Mouse (Mus musculus) left cerebral cortex, postnatal 4 days (tissue): ENCODE data around the gene Brwd1. TPM values are rescaled to one million over a fixed set of nuclear protein-coding genes. Genes with fewer than 3 reads are reported as not detected.
"Not testable (repeated sequence)": the region's sequence is repeated elsewhere in the genome, so short reads cannot be mapped to it uniquely, and the experiment has no call there.

Experiments
- DNase-seq: peaks from one replicate; pipeline ENCODE4 v3.0.0-alpha.2; 2022
- intact Hi-C: fragments of 180-260 bp; cut with DNase I; formaldehyde crosslinking; loops from one replicate; pipeline ENCODE4 v1.15.1; 2025
- total RNA-seq, 2 experiments: library from RNA; stranded (reverse); gene quantifications; 2 replicates each; pipeline ENCODE4 v1.2.3; 2021

Gene Brwd1
- total RNA-seq, 2 experiments from 2014 or later: 131 to 135 TPM

DNA sequence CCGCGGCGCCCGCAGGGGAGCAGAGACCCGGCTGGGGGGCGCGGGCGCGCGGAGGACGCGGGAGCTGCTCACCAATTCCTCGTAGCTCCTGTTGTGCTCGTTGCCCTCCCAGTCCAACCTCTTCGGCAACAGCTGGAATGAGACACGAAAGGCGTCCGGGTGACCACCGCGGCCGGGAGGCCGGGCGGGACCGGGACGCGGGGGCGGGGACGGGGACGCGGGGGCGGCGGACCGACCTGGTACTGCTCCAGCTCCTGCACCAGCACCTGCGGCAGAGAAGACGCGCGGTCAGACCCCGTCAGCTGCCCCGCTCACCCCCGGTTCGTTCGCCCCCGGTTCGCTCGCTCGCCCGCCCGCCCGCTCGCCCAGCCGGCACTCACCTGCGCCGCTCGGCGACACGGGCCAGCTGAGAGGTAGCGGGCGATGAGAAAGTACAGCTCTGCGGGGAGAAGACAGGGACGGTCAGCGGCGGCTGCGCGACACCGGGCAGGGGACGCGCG, 534 bp downstream of the Brwd1 start:
- intact Hi-C loops: no loop called here
- DNase-seq: peak; percentile 59

GRCm38 (mm10) chr16:96081331-96081730, 995 bp downstream of the Brwd1 start:
- DNase-seq: peak; percentile 83
- intact Hi-C loops: no loop called here

DNA sequence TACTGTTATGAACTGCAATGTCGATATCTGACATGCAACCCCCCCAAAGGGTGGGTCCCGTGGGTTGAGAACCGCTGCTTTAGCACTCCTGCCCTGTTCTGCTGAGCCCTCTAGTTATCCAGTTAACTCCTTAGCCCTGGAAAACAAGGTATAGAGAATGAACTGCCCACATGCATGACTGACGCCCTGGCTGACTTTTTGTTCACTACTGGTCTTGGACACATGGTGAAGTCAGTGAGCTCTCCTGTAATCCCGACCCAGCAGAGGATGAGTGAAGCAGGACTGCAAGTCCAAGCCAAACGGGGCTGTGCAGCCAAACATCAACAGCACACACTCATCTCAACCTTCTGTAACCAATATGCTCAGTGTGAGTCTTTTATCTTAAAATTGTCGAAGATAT, 1.8 kb downstream of the Brwd1 start:
- DNase-seq: no peak
- intact Hi-C loops: no loop called here

- no peak for DNase-seq
- intact Hi-C loops: no loop called here
These were observed 14.0 kb downstream of the Brwd1 start for GRCm38 (mm10) chr16:96068364-96068763.

DNA sequence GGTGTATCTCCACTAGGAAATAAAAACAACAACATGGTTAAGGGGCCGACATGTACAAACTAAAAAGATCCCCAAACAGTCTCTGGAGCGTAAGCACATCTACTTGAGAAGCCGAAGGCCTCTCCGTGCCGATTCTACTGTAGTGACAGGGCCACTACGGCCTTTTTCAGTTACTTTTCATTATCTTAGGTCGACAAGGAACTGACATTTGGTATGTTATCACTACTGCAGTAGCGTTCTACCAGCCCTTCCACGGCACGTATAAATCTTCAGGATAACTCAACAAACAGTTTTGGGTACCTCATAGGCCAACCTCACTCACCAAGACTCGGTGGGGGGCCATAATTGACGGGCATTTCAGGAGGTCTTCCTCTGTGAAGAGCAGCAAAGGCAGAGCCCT, 16.2 kb downstream of the Brwd1 start:
- intact Hi-C loops: no loop called here
- no peak for DNase-seq

DNA sequence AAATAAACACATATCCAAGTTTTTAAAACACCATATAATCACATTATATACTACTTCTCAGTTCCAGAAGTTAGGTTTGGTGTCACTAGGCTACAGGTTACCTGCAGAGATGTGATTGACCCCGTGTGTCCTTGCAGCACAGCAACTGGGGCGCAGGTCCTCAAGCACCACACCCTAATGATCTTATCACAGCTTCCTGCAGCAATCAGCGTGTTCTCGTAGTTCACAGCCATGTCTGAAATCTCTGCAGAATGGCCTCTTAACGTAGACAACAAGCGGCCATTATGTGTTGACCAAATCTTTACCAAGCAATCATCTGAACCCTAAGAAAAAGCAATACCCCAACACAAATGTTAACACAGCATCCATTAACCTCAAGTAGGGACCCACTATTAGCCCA, 17.7 kb downstream of the Brwd1 start:
- intact Hi-C loops: loop anchor here (5.0 kb wide), 1 partner anchor 47 kb away; no protein-coding TSS in a partner anchor
- no peak for DNase-seq

DNA sequence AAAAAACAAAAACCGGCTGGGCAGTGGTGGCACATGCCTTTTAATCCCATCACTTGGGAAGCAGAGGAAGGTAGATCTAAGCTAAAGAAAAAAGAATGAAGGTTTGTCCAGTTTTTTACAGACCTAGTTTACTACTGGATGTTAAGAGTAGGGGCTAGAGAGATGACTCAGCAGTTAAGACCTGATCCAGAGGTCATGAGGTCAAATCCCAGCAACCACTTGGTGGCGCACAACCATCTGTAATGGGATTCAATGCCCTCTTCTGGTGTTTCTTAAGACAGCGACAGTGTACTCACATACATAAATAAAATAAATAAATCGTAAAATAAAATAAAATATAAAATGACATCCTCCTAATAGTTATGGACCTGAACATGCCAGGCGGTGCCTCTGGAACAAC, 38.2 kb downstream of the Brwd1 start:
- intact Hi-C loops: no loop called here
- DNase-seq: peak; percentile 16

GRCm38 (mm10) chr16:96040691-96041090, 41.6 kb downstream of the Brwd1 start:
- intact Hi-C loops: no loop called here

GRCm38 (mm10) chr16:96039538-96039937, 42.8 kb downstream of the Brwd1 start:
- intact Hi-C loops: no loop called here
- no peak for DNase-seq

More at GRCm38 (mm10) chr16:96040691-96041090, 41.6 kb downstream of the Brwd1 start:
- no peak for DNase-seq

- DNase-seq: no peak
- intact Hi-C loops: no loop called here
These were observed 47.9 kb downstream of the Brwd1 start for GRCm38 (mm10) chr16:96034473-96034872.

GRCm38 (mm10) chr16:96032368-96033043, 49.8 kb downstream of the Brwd1 start:
- DNase-seq: no peak
- intact Hi-C loops: no loop called here

DNA sequence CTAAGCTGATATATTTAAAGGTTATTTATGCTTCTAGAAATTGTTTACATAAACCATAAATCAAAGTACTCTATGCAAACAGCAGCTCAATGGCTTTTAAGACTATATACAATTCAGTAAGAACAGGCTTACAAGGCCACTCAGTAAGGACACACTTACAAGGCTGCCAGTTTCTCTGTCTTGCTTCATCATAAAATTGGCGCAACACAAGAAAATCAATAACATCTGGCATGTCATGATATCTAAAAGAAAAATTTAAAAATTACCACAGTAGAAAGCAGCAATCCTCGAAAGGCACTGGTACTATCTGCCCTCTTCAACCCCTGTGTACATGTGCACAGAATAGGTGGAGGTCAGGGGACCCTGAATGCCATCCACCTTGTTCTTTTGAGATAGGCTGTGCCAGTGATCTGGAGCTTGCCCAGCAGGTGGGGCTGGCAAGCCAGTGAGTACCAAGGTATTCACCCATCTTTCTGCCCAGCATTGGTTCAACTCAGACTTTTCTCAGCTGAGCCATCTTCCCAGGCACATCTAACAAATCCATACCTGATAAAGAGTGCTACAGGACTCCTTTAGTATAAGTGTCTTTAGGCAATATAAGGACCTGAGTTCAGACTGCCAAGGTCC, 51.7 kb downstream of the Brwd1 start:
- intact Hi-C loops: no loop called here
- peak; percentile 4 for DNase-seq

DNA sequence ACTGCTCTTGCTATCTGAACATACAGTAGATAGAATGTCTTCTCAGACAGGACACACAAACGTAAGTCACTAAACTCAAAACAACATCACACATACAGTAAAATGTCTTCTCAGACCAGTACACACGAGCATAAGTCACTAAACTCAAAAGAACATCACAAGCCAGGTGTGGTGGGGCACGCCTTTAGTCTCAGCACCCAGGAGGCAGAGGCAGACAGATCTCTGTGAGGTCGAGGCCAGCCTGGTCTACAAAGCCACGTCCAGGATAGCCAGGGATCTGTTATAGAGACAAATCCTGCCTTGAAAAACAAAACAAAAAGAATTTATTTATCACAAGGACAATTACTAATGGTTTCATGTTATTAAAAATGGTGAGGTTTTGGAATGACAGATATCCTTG, 56.1 kb downstream of the Brwd1 start:
- intact Hi-C loops: no loop called here
- no peak for DNase-seq

- DNase-seq: no peak
- intact Hi-C loops: no loop called here
These were observed 57.1 kb downstream of the Brwd1 start for GRCm38 (mm10) chr16:96025244-96025643.

- no peak for DNase-seq
- intact Hi-C loops: no loop called here
These were observed 61.3 kb downstream of the Brwd1 start for GRCm38 (mm10) chr16:96021045-96021444.

DNA sequence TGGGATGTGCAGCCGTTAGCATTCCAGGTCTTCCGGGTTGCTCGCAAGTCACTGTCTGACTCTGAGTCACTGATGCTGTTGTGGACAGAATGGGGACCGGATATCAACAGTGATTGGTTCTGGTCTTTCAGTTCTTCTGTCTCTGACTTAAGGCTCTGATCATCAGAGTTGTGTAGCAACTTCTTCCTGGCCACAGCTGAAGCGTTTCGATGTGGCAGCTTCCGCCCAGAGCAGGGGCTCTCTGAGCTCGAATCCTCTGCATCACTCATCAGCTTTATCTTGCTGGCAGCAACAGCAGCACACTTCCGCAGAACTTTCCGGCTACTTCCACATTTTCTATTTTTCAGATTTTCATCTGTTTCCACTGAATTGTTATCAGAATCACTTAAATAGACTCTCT, 73.2 kb downstream of the Brwd1 start:
- not testable (repeated sequence) for DNase-seq
- intact Hi-C loops: loop anchor here (10.0 kb wide), 2 partner anchors 336 to 1574 kb away; no protein-coding TSS in a partner anchor

DNA sequence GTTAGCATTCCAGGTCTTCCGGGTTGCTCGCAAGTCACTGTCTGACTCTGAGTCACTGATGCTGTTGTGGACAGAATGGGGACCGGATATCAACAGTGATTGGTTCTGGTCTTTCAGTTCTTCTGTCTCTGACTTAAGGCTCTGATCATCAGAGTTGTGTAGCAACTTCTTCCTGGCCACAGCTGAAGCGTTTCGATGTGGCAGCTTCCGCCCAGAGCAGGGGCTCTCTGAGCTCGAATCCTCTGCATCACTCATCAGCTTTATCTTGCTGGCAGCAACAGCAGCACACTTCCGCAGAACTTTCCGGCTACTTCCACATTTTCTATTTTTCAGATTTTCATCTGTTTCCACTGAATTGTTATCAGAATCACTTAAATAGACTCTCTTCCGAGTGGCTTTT, 78.0 kb downstream of the Brwd1 start:
- not testable (repeated sequence) for DNase-seq
- intact Hi-C loops: loop anchor here (10.0 kb wide), 2 partner anchors 341 to 1569 kb away; no protein-coding TSS in a partner anchor

GRCm38 (mm10) chr16:95999291-95999690, 83.0 kb downstream of the Brwd1 start:
- DNase-seq: no peak
- intact Hi-C loops: no loop called here

DNA sequence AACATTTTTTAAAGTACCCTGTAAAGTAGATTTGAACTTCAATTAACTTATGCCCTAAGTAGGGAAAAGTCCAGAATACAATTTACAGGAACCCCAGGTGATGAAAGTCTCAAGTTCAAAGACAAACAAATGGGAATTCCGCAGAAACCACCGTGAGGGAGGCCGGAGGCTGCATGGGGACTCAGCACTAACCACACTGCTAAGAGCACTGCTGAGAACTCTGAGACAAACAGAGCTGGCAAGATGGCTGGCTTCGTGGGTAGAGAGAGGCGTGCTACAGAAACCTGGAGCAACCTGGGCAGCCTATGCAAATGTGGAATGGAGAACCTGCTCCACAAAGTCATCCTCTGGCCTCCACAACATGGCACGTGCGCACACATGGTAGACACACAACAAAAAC, 86.2 kb downstream of the Brwd1 start:
- no peak for DNase-seq
- intact Hi-C loops: no loop called here

DNA sequence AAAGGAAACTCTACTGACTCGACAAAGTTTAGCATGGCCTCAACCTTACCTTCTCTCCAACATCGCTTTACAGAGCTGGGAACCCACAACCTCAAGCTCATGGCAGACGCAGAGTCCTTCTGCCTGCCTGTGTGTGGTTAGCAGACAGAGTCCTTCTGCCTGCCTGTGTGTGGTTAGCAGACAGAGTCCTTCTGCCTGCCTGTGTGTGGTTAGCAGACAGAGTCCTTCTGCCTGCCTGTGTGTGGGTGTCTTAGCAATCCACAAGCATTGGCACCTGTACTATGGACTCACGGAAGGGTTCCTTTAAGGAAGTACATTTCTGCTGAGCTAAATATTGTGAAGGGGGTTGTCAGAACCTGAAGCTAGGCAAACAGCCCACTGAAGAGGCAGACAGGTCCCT, 87.8 kb downstream of the Brwd1 start:
- intact Hi-C loops, DNase-seq: not testable (repeated sequence)

- DNase-seq: no peak
- intact Hi-C loops: no loop called here
These were observed 89.7 kb downstream of the Brwd1 start for GRCm38 (mm10) chr16:95992596-95992995.
